In genomic region chr8:88266170-88266800, GRCm38 (mm10) we compare ENCODE assay signal across 8 mouse cellular contexts. TPM values are rescaled to one million over a fixed set of nuclear protein-coding genes. Genes with fewer than 3 reads are reported as not detected.
A peak's percentile ranks its signal among the peaks of the same experiment; 100 is the strongest.
DNase-seq lines count a peak whose midpoint lies in the region; ATAC-seq and TF ChIP-seq lines count a peak whose summit lies in the region.

No protein-coding gene starts in this region.

- H3K27me3 ChIP-seq in heart, adult 2 months (ENCODE audit: control insufficient read depth, insufficient read depth, low read length): no peaks in the 10 kb centered on the region
- H3K27me3 ChIP-seq in embryonic facial prominence, embryonic 11.5 days (ENCODE audit: control insufficient read depth, insufficient read depth, low read length): no peaks in the 10 kb centered on the region
- no peaks in the 10 kb centered on the region for H3K27me3 ChIP-seq in midbrain, embryonic 14.5 days (ENCODE audit: control insufficient read depth, insufficient read depth, low read length)

- no peaks in the 10 kb centered on the region for H3K4me1 ChIP-seq in heart, adult 2 months (ENCODE audit: control insufficient read depth, insufficient read depth, low read length)
- H3K4me1 ChIP-seq in embryonic facial prominence, embryonic 11.5 days (ENCODE audit: control insufficient read depth, insufficient read depth, low read length): no peaks in the 10 kb centered on the region
- H3K4me1 ChIP-seq in midbrain, embryonic 14.5 days (ENCODE audit: control insufficient read depth, insufficient read depth, low read length): no peaks in the 10 kb centered on the region

- H3K9me3 ChIP-seq in embryonic facial prominence, embryonic 11.5 days (replicated peaks; ENCODE audit: control insufficient read depth, low read length): no peaks in the 10 kb centered on the region
- no peaks in the 10 kb centered on the region for H3K9me3 ChIP-seq in midbrain, embryonic 14.5 days (ENCODE audit: control insufficient read depth, low read length)

- no peaks in the 10 kb centered on the region for H3K36me3 ChIP-seq in heart, adult 2 months (ENCODE audit: control insufficient read depth, insufficient read depth, low read length)
- no peaks in the 10 kb centered on the region for H3K36me3 ChIP-seq in embryonic facial prominence, embryonic 11.5 days (replicated peaks; ENCODE audit: control insufficient read depth, insufficient read depth, low read depth, low read length)
- H3K36me3 ChIP-seq in midbrain, embryonic 14.5 days (ENCODE audit: control insufficient read depth, insufficient read depth, low read length): no peaks in the 10 kb centered on the region

- H3K9ac ChIP-seq in heart, adult 2 months (ENCODE audit: low read depth, low read length): no peak overlapping the region
- H3K9ac ChIP-seq in embryonic facial prominence, embryonic 11.5 days (replicated peaks; ENCODE audit: low read length): no peak overlapping the region
- H3K9ac ChIP-seq in midbrain, embryonic 14.5 days (replicated peaks; ENCODE audit: low read length): no peak overlapping the region

- no peaks in the 10 kb centered on the region for H3K79me2 ChIP-seq in heart, adult 2 months (replicated peaks; ENCODE audit: control insufficient read depth, insufficient read depth, low read length)

- TF ChIP-seq CTCF in heart, adult 2 months (IDR thresholded peaks at IDR 0.05): no peak; the same call in 1 of the 2 replicates
- TF ChIP-seq CTCF in left cerebral cortex, adult 2 months (IDR thresholded peaks at IDR 0.05): peak; percentile 95

- DNase-seq in heart, adult 2 months: peak; percentile 77 to 89
- DNase-seq in heart, postnatal 25 days (ENCODE audit: low spot score): no peak
- peak; percentile 90 for DNase-seq in adrenal gland, postnatal 10 days
- DNase-seq in embryonic facial prominence, embryonic 11.5 days (ENCODE audit: low spot score): peak; percentile 83
- peak; percentile 84 to 91 for DNase-seq in heart, postnatal 14 days
- DNase-seq in left cerebral cortex, adult 2 months (ENCODE audit: extremely low spot score in 1 of 2, low spot score in 2 of 2): peak; percentile 75 to 85
- DNase-seq in midbrain, embryonic 14.5 days: peak; percentile 85
- peak; percentile 65 to 70 for DNase-seq in spleen, postnatal 36 days (ENCODE audit: low spot score in 2 of 2)

- no peak for TF ChIP-seq POLR2A in heart, adult 2 months (IDR thresholded peaks at IDR 0.05; ENCODE audit: insufficient read depth, low read depth, low read length)

- 43% methylated on average over 10 of the region's 10 CpGs for WGBS in heart, adult 2 months
- 54% methylated on average over 10 of the region's 10 CpGs for WGBS in embryonic facial prominence, embryonic 11.5 days
- 58% methylated on average over 10 of the region's 10 CpGs for WGBS in midbrain, embryonic 14.5 days

- H3K27ac ChIP-seq in heart, adult 2 months: no peak overlapping the region
- H3K27ac ChIP-seq in embryonic facial prominence, embryonic 11.5 days (replicated peaks; ENCODE audit: low read depth, low read length): no peak overlapping the region
- H3K27ac ChIP-seq in left cerebral cortex, adult 2 months: no peak overlapping the region
- no peak overlapping the region for H3K27ac ChIP-seq in midbrain, embryonic 14.5 days (replicated peaks; ENCODE audit: low read depth, low read length)

- H3K4me3 ChIP-seq in heart, adult 2 months: no peak overlapping the region
- no peak overlapping the region for H3K4me3 ChIP-seq in embryonic facial prominence, embryonic 11.5 days (ENCODE audit: low read depth, low read length)
- no peak overlapping the region for H3K4me3 ChIP-seq in left cerebral cortex, adult 2 months
- no peak overlapping the region for H3K4me3 ChIP-seq in midbrain, embryonic 14.5 days (replicated peaks; ENCODE audit: low read depth, low read length)

- peak; percentile 67; the same call in 1 of the 2 replicates for TF ChIP-seq EP300 in heart, adult 2 months (IDR thresholded peaks at IDR 0.05; ENCODE audit: insufficient read depth, low read depth, low read length)

- intact Hi-C loops in heart, adult 2 months (cut with DNase I): loop anchor here (2.0 to 10.0 kb wide), 3 partner anchors 95 to 489 kb away; no protein-coding TSS in a partner anchor
- intact Hi-C loops in heart, postnatal 25 days (cut with DNase I): loop anchor here (2.0 to 10.0 kb wide), 3 partner anchors 93 to 429 kb away; partner anchors contain the start of gene Cyld
- intact Hi-C loops in heart, postnatal 14 days (cut with DNase I): loop anchor here (2.0 kb wide), 1 partner anchor 93 kb away; no protein-coding TSS in a partner anchor
- intact Hi-C loops in left cerebral cortex, adult 2 months (cut with DNase I): loop anchor here (10.0 kb wide), 2 partner anchors 449 to 489 kb away; no protein-coding TSS in a partner anchor

- ATAC-seq in embryonic facial prominence, embryonic 11.5 days (replicated peaks; ENCODE audit: insufficient number of reproducible peaks, low FRiP score, low TSS enrichment, low read depth): no peak
- ATAC-seq in midbrain, embryonic 14.5 days (ENCODE audit: low FRiP score, low TSS enrichment): no peak

- H3K4me2 ChIP-seq in embryonic facial prominence, embryonic 11.5 days (ENCODE audit: low read depth, low read length): no peak overlapping the region
- H3K4me2 ChIP-seq in midbrain, embryonic 14.5 days (ENCODE audit: low read length): no peak overlapping the region

RNA-seq across cellular contexts. Expression of gene Adcy7, which starts 5.9 kb away (rescaled TPM):
- 1 to 10 TPM; 5.9 to 7.6 TPM for total RNA-seq in heart, adult 2 months (2021)
- 10.5 and 11.8 TPM in 2 replicates for polyA plus RNA-seq in heart, adult 2 months (2012; rRNA removed)
- total RNA-seq in heart, postnatal 25 days (2021): 1 to 10 TPM; 7.0 to 8.8 TPM
- total RNA-seq in adrenal gland, postnatal 10 days (2021): 10 to 100 TPM in 1 of 2 experiments, 1 to 10 TPM in 1; 8.1 to 10.1 TPM
- polyA plus RNA-seq in embryonic facial prominence, embryonic 11.5 days (2014; fragmentation: Nextera tagmentation; extraction: Ambion mirVana): 2.1 and 2.4 TPM in 2 replicates
- 1 to 10 TPM; 7.5 to 9.8 TPM for total RNA-seq in heart, postnatal 14 days (2021)
- total RNA-seq in left cerebral cortex, adult 2 months (2021): 1 to 10 TPM; 4.1 to 4.8 TPM
- 1.8 and 2.6 TPM in 2 replicates for polyA plus RNA-seq in midbrain, embryonic 14.5 days (2014; fragmentation: Nextera tagmentation; extraction: Ambion mirVana)
